Mouse (Mus musculus): Measurements from ENCODE around the gene Tsc22d2.

DNA sequence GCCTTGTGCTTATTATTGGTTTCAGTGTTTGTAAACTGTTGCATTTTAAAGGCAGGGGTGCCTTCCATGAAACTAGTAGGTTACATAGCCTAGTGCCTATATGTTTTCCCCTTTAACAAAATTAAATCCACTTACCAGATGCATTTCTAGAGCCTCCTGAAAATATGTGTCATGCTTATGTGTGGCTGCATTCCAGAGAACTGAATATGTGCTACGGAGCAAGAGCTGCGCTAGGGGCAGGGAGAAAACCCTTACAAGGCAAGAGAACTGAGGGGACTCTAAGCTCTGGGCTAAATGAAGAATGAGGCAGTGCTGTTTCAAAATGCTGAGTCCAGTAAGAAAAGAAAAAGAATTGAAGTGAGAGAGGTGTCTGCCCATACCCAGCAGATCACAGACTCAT lies 43.7 kb upstream of the Tsc22d2 start:
- TF ChIP-seq CTCF (IDR thresholded peaks at IDR 0.05) (no peak), EP300 (IDR thresholded peaks at IDR 0.05; ENCODE audit: insufficient read depth, low read depth, low read length) (no peak), POLR2A (IDR thresholded peaks at IDR 0.05; ENCODE audit: insufficient read depth, low read depth, low read length) (no peak)
